Mouse (Mus musculus) central nervous system, embryonic 14 days (tissue): ENCODE data around the gene Krtap4-8. TPM values are rescaled to one million over a fixed set of nuclear protein-coding genes. Genes with fewer than 3 reads are reported as not detected.

Source experiments
- polyA plus RNA-seq: library from polyadenylated mRNA; depleted of rRNA; stranded (reverse); fragments of >200 nt; gene quantifications from 2 replicates; pipeline ENCODE4 v1.2.3, GENCODE M21; 2012; rRNA removed

The Krtap4-8 gene
- not detected in 2 replicates for polyA plus RNA-seq

GRCm38 (mm10) chr11:99780604-99781003 is at the start of gene Krtap4-8:
TSS of gene Krtap4-8 (minus strand) at chr11:99780704.

GRCm38 (mm10) chr11:99815566-99815965 is 35.1 kb upstream of the Krtap4-8 start, which contains the start of gene Gm11564:
TSS of gene Gm11564 (minus strand) at chr11:99815666.

GRCm38 (mm10) chr11:99809792-99810191 is 29.3 kb upstream of the Krtap4-8 start, which contains the start of gene Krtap4-13:
TSS of gene Krtap4-13 (minus strand) at chr11:99809892.

GRCm38 (mm10) chr11:99804346-99804745 is 23.8 kb upstream of the Krtap4-8 start, which contains the start of gene Gm11554:
TSS of gene Gm11554 (minus strand) at chr11:99804446.

GRCm38 (mm10) chr11:99798832-99799231 is 18.3 kb upstream of the Krtap4-8 start, which contains the start of gene Gm11569:
TSS of gene Gm11569 (minus strand) at chr11:99798932.

GRCm38 (mm10) chr11:99793367-99793766 is 12.9 kb upstream of the Krtap4-8 start, which contains the start of gene Gm11596:
TSS of gene Gm11596 (minus strand) at chr11:99793467.

GRCm38 (mm10) chr11:99784900-99785299 is 4.4 kb upstream of the Krtap4-8 start, which contains the start of gene Krtap4-9:
TSS of gene Krtap4-9 (plus strand) at chr11:99785200.

GRCm38 (mm10) chr11:99772813-99773212 is 7.7 kb downstream of the Krtap4-8 start, which contains the start of gene Gm11595:
TSS of gene Gm11595 (minus strand) at chr11:99772913.

GRCm38 (mm10) chr11:99734190-99734589 is 46.3 kb downstream of the Krtap4-8 start, which contains the start of gene Gm14180:
TSS of gene Gm14180 (minus strand) at chr11:99734290.

Other genes starting within 250 kb of the Krtap4-8 start
- gene Krt40, start 237.5 kb downstream of the Krtap4-8 start, polyA plus RNA-seq = not detected in 2 replicates
- not detected in 2 replicates for gene Krtap3-3, start 229.8 kb downstream of the Krtap4-8 start, polyA plus RNA-seq
- not detected in 2 replicates for gene Krtap3-2, start 223.9 kb downstream of the Krtap4-8 start, polyA plus RNA-seq
- not detected in 2 replicates for gene Gm11939, start 221.2 kb downstream of the Krtap4-8 start, polyA plus RNA-seq
- gene Krtap3-1, start 214.1 kb downstream of the Krtap4-8 start, polyA plus RNA-seq = not detected in 2 replicates
- not detected in 2 replicates for gene Krtap1-5, start 199.7 kb downstream of the Krtap4-8 start, polyA plus RNA-seq
- not detected in 2 replicates for gene Krtap1-4, start 197.1 kb downstream of the Krtap4-8 start, polyA plus RNA-seq
- not detected in 2 replicates for gene Krtap1-3, start 189.4 kb downstream of the Krtap4-8 start, polyA plus RNA-seq
- not detected in 2 replicates for gene Krtap9-3, start 182.6 kb downstream of the Krtap4-8 start, polyA plus RNA-seq
- gene Gm11938, start 177.4 kb downstream of the Krtap4-8 start, polyA plus RNA-seq = not detected in 2 replicates
- not detected in 2 replicates for gene Gm11937, start 170.5 kb downstream of the Krtap4-8 start, polyA plus RNA-seq
- not detected in 2 replicates for gene Krtap2-4, start 165.9 kb downstream of the Krtap4-8 start, polyA plus RNA-seq
- not detected in 2 replicates for gene Gm11562, start 160.3 kb downstream of the Krtap4-8 start, polyA plus RNA-seq
- not detected in 2 replicates for gene Krtap4-1, start 152.5 kb downstream of the Krtap4-8 start, polyA plus RNA-seq
- gene Krtap4-2, start 145.6 kb downstream of the Krtap4-8 start, polyA plus RNA-seq = not detected in 2 replicates
- gene Krtap4-7, start 136.6 kb downstream of the Krtap4-8 start, polyA plus RNA-seq = not detected in 2 replicates
- gene Gm11555, start 130.5 kb downstream of the Krtap4-8 start, polyA plus RNA-seq = not detected in 2 replicates
- not detected in 2 replicates for gene Gm11563, start 121.7 kb downstream of the Krtap4-8 start, polyA plus RNA-seq
- gene Krtap4-6, start 114.7 kb downstream of the Krtap4-8 start, polyA plus RNA-seq = not detected in 2 replicates
- not detected in 2 replicates for gene Gm14190, start 90.0 kb downstream of the Krtap4-8 start, polyA plus RNA-seq
- gene Gm14180, start 46.4 kb downstream of the Krtap4-8 start, polyA plus RNA-seq = not detected in 2 replicates
- not detected in 2 replicates for gene Gm11595, start 7.8 kb downstream of the Krtap4-8 start, polyA plus RNA-seq
- not detected in 2 replicates for gene Krtap4-9, start 4.5 kb upstream of the Krtap4-8 start, polyA plus RNA-seq
- not detected in 2 replicates for gene Gm11596, start 12.8 kb upstream of the Krtap4-8 start, polyA plus RNA-seq
- gene Gm11569, start 18.2 kb upstream of the Krtap4-8 start, polyA plus RNA-seq = not detected in 2 replicates
- gene Gm11554, start 23.7 kb upstream of the Krtap4-8 start, polyA plus RNA-seq = not detected in 2 replicates
- not detected in 2 replicates for gene Krtap4-13, start 29.2 kb upstream of the Krtap4-8 start, polyA plus RNA-seq
- not detected in 2 replicates for gene Gm11564, start 35.0 kb upstream of the Krtap4-8 start, polyA plus RNA-seq
- not detected in 2 replicates for gene 2300003K06Rik, start 57.4 kb upstream of the Krtap4-8 start, polyA plus RNA-seq
- not detected in 2 replicates for gene Krtap4-16, start 70.9 kb upstream of the Krtap4-8 start, polyA plus RNA-seq
- not detected in 2 replicates for gene Gm11568, start 77.2 kb upstream of the Krtap4-8 start, polyA plus RNA-seq
- not detected in 2 replicates for gene Gm11559, start 83.8 kb upstream of the Krtap4-8 start, polyA plus RNA-seq
- gene Krtap9-1, start 92.7 kb upstream of the Krtap4-8 start, polyA plus RNA-seq = not detected in 2 replicates
- not detected in 2 replicates for gene Gm11567, start 98.5 kb upstream of the Krtap4-8 start, polyA plus RNA-seq
- gene Krtap31-1, start 127.2 kb upstream of the Krtap4-8 start, polyA plus RNA-seq = not detected in 2 replicates
- not detected in 2 replicates for gene Gm11565, start 134.0 kb upstream of the Krtap4-8 start, polyA plus RNA-seq
- not detected in 2 replicates for gene Krtap31-2, start 155.6 kb upstream of the Krtap4-8 start, polyA plus RNA-seq
- not detected in 2 replicates for gene Krtap9-5, start 167.8 kb upstream of the Krtap4-8 start, polyA plus RNA-seq
- gene Krtap29-1, start 198.3 kb upstream of the Krtap4-8 start, polyA plus RNA-seq = not detected in 2 replicates
- gene Krtap16-1, start 205.9 kb upstream of the Krtap4-8 start, polyA plus RNA-seq = not detected in 2 replicates
- gene Krtap17-1, start 213.3 kb upstream of the Krtap4-8 start, polyA plus RNA-seq = 0.29 and 0.34 TPM in 2 replicates
- not detected in 2 replicates for gene Krt33a, start 235.5 kb upstream of the Krtap4-8 start, polyA plus RNA-seq
- gene Krt33b, start 249.2 kb upstream of the Krtap4-8 start, polyA plus RNA-seq = 0.16 TPM in 1 of 2 replicates, not detected in the other